Mouse (Mus musculus) kidney, adult 18-20 months (tissue): ENCODE results near the gene Irf3.

Experiments
- DNase-seq: peaks from one replicate; pipeline ENCODE4 v3.0.0; 2021

The Irf3 gene

DNA sequence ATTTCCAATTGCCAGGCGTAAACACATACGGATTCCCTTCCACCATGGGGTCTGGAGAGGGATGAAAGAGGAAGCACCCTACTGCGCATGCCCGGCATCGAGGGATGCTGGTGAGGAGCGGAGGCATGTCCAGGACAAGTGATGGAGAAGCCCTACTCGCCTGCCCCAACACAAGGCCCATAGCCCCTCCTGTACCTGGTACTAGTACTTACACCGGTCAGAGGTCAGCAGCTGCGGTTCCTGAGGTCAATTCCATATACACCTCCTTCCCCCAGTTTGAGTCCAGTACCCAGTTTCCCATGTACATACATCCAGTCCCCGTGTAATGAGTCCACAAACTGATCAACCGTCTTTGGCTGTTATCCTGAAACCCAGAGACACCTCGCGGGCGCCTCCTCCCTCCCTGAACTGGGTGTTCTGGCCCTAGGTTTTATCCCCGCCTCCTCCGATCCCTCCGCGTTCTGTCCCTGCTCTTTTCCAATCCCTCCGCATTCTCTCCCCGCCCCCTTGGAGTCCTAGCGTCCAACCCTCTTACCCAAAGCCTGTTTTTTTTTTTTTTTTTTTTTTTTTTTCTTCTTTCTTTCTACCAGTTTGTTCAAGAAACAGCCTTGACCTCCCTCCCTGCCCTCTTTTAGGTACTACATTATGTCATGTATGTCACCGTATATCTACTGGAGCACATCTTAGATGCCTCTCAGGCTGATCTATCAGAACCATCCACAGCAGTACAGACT lies 22.9 kb upstream of the Irf3 start, which contains the start of gene Cpt1c:
Gene Cpt1c (minus strand): TSS at position 469 of the 734 bp plus-strand sequence.
- DNase-seq, result peak; percentile 62

DNA sequence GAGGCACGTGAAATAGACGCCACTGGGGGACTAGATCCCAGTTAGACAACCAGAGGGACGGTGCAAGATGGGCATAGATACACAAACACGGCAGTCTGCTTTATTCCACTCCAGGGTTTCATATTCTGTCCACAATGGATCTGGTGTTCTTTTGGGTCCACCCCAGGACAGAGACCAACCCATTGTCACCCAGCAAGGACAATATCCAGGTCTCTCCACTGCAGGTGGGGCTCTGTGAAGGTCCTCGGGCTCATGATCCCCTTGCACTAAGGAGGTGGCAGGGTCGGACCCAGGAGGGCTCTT lies 22.4 kb upstream of the Irf3 start:
- DNase-seq, result no peak

DNA sequence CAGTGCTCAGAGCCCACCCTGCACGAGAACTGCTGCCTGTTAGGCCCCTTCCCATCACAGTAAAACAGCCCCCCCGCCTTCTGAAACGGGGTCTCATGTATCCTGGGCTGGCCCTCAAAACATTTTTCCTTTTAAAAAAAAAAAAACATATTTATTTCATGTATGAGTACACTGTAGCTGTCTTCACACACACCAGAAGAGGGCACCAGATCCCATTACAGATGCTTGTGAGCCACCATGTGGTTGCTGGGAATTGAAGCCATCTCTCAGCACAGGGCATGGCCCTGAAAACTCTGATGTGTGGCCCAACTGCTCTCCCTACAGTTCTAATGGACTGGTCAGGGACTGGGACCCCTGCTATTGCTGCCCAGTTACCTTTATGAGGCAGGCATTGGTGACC lies 19.1 kb upstream of the Irf3 start:
- no peak for DNase-seq

DNA sequence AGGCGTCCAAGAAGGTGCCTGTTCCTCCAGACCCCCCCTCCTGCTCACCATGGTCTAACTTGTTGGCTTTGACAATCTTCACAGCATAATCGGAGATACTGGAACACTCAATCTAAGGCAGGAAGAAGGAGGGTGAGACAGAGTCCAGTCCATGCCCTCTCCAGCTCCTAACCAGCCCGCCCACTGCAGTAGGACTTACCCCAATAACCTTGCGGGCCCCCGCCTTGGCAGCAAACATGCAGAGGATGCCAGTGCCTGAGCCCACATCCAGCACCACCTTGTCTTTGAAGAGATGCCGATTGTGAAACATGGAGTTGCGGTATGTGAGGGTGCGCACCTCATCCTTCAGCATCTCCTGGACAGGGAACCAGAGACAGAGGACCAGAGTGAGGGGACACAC lies 15.9 kb upstream of the Irf3 start:
- DNase-seq, result no peak

DNA sequence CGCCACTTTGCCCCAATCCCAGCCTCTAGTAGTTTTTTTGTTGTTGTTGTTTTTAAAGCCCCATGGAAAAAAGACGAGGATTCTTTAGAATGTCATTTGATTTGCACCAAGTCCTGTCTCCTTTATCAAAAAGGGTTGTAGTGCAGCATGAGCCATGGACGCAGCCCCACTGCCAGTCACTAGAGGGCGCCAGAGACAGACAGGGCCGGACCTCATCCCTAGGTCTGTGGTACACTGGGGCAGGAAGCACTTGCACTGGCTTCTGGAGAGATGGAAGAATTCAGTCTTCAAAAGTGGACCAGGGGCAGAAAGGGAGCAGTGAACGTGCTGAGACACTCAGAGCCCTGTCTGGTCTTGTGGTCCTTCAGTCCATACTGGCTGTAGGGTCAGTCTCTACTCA lies 14.4 kb upstream of the Irf3 start:
- DNase-seq, result peak; percentile 91

DNA sequence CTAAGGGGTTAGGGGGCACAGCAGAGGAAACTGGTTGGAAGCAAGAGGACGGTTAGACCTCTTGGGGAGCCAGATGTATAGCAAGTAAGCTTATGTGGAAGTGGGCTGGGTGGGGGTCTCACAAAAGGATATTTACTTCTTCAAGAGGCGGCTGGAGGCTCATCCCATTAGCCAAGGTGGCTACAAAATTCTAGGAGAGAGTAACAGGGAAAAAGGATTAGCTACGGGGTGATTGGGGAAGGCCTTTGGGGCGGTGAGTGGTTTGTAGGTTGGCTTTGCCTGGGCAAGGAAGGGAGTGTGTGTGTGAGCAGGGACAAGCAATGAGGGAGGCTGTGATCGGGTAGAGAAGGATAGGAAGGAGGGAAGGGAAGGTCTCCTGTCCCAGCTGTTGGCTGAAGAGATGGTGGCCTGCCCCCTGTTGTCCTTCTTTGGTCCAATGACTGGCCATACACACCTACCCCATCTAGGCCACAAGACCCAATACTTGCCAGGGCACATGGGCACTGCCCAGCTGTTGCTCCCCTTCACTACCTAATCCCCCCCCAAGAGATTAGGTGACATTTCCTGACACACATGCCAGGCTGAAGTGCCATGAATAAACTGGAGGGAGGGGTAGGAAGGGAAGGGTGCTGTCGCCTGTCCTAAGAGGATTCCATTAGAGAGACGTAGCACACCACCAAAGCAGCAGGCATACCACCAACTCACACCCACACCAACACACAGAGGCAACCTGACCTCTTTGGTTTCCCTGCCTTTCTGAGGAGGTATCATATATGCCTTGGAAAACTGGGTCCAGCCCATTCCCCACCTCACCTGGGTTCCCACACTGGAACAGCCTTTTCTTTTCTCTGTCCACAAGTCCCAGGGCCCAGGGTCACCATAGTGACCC lies 13.3 kb upstream of the Irf3 start:
- no peak for DNase-seq

DNA sequence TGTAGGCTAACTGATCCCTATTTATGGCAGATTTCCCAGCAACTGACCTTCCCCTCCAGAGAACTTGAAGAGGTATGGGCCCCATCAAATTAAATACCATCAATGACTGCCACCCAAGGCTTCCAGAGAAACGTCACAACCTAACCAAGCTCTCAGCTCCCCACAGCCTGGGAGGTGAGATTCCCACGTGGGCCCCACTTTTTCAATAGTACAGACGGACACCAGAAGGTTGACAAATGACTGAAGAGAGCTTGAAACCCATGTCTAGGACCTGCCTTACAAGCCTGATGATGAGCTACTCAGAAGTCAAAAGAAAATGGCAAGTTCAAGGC lies 12.6 kb upstream of the Irf3 start:
- DNase-seq, result no peak

DNA sequence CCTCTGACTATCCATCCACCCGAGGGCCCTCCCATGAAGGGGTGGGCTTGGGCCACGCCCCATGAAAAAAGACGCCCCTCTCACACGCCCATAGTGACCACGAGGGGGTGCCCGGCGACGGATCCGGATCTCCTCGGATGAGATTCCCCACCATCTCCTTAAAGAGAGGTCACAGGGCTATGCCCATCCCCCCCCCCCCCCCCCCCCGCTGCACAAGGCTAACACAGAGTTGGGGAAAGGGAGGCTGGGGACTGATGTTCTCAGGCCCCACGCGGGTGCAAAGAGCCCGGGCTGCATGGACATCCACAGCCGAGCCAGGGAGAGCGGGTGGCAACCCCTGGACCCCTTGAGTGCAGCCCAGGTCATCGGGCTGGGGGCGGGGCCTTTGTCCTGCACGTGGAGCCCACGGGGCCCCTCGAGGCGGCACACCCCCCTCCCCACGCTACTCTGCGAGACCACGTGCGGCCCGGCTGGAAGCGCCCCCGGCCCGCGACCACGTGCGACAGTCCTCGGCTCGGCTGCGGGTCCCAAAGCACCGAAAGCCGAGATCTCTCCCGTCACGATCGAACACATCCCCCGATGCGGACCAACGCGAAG lies 11.8 kb upstream of the Irf3 start:
- DNase-seq, result peak; percentile 51

DNA sequence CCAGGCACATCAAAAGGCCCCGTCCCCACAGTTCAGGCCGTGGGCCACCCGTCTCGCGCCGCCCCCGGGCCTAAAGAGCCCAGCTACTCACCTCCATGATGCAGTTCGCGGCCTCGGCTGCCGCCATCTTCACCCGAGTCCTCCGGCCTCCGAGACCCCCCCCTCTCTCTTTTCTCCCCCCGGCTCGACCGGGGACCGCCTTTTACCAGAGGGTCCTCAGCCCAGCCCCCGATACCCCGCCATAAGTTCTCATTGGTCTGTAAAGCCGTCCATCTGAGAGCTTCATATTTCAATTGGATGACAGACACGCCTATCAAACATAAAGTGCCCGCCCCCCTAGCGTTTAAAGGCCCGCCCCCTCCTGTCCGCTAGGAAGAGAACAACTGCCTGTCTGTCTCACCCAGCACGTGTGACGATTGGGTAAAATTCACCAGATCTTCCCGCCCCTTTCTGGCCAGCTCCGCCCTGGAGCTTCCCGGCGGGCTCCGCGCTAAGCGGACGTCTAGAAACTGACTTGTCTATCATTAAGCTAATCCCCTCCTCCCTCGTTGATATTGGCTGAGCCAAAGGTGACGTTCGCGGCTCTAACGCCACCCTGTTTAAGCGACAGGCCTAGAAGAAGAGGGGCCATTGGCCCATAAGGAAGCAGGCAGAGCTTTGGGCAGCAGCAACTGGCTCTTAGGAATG lies 11.1 kb upstream of the Irf3 start, which contains the start of gene Prmt1:
Gene Prmt1 (minus strand): TSS at position 377 of the 687 bp plus-strand sequence.
- DNase-seq, result peak; percentile 99

DNA sequence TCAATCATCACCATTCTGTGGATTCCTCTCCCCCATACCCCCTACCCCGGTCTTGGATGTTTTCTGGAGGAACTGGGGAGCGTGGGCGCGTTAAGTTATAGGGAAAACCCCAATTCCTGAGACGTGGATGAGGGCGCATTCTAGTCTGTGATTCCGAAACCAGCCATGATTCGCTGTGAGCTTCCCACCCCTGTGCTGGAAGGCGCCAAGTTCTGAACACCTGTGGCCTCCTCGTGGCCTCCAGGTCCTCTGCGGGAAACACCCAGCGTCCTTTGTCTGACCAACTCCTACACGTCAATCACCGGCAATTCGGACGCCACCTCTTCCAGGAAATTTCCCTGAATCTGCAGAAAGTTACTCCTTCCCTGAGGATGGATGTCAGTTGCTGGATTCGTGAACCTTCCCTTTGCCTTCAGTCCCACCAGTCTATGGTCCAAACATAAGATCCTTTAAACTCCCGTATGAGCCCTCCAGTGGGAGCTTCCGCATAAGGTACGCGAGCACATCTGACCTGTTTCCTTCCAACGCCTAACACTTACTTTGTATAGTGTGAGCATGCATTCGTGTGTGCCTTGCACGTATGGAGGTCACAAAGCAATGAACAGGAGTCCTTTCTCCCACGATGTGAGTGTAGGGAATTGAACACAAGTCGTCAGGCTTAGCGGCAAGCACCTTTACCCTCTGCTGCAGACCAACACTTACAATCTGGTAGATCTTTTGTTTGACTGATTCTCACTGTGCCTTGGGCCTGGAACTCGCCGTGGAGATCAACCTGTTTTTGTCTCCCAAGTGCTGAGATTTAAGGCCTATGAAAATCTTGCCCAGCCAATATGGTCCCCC lies 10.3 kb upstream of the Irf3 start:
- DNase-seq, result no peak

DNA sequence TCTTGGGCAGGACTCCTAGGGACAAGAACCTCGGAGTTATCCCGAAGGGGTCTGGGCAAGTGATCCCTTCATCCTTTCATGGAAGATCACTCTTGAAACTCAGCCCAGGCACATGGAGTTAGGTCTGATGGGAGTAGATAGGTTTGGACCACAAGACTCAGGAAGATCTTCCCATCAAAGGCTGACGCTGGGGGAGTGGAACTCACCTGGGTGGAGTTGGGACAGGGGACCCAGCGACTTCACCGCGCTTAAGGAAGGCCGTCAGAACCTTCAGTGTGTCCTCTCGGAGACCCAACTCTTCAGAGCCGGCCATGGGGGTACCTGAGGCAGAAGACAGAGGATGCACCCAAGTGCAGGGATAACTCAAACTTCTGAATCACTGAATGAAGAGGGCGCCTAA lies 776 bp upstream of the Irf3 start:
- no peak for DNase-seq

DNA sequence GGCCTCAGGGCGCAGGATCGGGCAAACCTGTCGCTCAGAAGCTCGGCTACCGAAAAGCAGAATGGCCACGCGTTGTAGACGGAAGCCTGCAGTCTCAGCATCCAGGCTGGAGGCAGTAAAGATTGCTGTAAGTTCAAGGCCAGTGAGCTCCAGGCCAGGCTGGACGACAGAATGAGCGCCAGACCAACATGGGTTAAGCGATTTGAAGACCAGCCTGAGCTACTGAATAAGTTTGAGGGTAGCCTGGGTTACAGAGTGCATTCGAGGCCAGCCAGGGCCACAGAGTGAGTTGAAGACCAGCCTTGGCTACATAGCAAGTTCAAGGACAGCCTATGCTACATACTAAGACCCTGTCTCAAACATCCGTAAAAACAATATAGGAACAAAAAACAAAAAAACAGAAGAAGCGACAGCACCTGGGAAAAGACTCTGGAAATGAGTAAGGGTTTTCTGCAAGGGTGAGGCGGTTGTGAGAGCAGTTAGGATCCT lies 536 bp downstream of the Irf3 start:
- DNase-seq, result no peak

DNA sequence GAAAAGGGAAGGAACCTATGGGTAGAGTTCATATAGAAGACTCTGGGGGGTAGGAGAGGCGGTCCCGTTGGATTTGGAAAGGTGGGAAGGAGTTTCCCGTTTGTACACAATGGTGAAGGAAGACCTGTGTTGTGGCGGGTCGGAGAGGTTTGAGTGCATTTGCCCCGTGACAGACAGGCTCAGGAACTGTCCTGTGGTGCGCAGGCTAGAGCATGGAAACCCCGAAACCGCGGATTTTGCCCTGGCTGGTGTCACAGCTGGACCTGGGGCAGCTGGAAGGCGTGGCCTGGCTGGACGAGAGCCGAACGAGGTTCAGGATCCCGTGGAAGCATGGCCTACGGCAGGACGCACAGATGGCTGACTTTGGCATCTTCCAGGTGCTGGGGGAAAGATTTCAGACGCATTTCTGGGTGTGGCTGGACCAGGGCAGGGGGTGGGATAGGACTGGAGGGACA lies 1.1 kb downstream of the Irf3 start, which contains the start of gene Bcl2l12:
Gene Bcl2l12 (minus strand): TSS at position 212 of the 455 bp plus-strand sequence.
- DNase-seq, result peak; percentile 76

DNA sequence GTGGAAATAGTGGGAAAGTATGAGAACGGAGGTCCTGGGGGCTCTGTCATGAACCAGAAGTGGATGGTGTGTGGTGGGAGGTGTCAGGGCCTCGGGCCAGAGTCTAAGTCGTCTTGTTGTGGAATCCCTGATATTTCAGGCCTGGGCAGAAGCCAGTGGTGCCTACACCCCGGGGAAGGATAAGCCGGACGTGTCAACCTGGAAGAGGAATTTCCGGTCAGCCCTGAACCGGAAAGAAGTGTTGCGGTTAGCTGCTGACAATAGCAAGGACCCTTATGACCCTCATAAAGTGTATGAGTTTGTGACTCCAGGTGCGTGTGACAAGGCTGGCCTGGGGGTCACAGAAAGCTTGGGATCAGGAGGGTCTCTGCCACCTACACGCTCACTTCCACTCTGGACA lies 2.3 kb downstream of the Irf3 start:
- DNase-seq, result no peak

DNA sequence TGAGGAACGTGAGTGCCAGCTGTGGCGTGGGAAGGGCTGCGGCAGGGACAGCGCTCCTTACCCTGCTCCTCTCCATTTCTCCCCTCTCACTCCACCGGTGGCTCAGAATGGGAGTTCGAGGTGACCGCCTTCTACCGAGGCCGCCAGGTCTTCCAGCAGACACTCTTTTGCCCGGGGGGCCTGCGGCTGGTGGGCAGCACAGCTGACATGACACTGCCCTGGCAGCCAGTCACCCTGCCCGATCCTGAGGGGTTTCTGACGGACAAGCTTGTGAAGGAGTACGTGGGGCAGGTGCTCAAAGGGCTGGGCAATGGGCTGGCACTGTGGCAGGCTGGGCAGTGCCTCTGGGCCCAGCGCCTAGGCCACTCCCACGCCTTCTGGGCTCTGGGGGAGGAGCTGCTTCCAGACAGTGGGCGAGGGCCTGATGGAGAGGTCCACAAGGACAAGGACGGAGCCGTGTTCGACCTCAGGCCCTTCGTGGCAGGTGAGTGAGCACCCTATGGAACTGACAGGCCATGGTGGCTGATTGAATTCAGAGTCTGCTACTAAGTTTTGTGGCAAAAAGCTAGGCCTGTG lies 3.2 kb downstream of the Irf3 start:
- no peak for DNase-seq

DNA sequence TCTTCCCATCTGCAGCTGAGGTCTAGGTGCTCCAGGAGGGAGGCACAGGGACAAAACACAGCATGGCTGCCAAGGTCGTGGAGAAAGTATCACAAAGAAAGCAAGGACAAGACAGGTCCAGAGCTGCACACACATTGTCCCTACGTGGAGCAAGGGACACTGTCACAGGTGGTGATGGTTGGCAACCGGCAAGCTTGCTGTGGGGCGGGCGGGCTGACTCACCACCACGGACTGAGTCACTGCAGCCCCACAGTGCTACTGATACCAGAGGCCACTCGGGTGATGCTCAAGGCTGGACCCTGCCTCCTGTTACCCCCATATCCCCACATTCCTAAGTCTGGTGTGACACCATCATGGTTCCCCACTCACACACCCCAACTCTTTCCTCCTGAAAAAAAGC lies 5.0 kb downstream of the Irf3 start:
- DNase-seq, result no peak

DNA sequence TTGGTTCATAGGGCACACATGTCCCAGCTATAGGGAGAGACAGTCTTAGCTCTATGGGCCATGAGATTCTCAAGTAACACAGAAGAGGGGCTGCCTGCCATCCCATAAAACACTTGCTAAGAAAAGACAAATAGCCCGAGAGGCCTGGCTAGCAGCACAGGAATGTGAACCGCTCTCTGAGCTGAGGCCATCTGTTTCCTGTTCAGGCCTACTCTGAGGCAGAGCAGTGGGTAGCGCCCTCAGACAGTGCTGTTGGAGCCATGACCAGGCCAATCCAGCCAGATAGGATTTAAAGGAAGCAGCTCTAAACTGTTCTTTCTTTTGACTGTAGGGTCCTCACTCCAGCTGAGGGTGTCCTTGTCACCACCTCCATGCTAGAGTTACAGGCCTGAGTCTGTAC lies 7.1 kb downstream of the Irf3 start:
- DNase-seq, result no peak

DNA sequence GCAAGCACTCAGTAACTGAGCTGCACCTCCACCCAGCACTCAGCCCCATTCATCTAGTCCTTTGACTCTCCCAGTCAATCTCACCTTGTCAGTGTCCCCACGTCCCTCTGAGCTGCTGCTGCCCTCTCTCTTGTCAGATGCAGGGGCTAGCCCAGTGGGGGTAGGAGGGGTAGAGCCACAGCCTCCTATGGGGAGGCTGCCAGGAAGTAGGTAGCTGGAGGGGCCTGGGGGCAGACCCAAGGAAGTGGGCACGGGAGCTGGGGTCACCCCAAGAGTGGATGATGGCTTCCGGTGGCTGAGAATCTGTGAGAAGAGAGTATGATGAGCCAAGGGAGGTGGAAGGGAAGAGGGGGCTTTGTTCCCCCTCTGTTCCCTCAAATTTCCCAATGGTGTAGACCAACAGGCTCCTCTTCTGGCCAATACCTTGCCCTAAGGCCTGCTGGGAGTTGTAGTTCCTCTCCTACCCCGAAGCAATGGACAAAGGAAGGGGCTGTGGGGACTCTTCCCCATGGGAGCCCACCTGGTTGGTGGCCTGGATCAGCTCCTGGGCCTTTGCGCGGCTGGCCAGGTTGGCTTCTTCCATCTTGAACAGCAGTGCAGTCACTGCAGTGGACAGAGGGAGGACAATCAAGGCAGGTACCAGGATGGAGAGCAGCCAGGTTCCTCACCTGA lies 8.0 kb downstream of the Irf3 start:
- DNase-seq, result no peak

DNA sequence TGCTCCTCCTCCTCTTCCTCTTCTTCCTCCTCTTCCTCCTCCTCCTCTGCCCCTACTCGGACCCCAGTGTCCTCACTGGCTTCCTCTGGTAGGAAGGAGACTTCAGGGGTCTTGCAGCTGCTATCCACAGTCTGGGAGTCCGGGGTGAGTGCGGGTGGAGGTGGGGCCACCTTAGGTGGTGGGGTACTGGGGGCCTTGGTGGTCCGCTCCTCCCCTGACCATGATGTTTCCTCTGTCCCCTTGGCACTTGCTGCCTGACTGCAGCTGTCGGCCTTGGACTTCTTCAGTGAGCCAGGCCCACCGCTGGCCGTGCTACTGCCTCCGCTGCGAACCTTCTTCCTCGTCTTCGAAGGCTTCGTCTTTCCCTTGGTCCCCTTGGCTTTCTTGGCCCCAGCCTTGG lies 9.1 kb downstream of the Irf3 start:
- DNase-seq, result no peak

DNA sequence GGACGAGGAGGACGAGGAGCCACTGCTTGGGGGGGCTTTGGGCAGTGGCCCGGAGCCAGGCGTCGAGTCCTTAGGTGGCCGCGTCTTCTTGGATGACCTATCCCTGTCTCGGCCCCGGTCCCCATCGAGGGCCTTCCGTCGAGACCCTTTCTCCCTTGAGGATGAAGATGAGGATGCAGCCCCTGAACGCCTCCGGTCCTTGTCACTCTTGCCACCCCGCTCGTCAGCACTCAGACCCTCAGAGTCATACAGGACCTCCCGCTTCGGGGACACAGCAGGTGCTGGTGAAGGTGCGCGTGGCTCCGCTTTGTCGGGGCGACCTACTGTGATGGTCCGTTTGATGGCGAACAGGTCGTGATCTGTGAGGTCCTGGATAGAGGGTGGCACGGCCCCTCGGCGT lies 9.7 kb downstream of the Irf3 start:
- DNase-seq, result no peak

DNA sequence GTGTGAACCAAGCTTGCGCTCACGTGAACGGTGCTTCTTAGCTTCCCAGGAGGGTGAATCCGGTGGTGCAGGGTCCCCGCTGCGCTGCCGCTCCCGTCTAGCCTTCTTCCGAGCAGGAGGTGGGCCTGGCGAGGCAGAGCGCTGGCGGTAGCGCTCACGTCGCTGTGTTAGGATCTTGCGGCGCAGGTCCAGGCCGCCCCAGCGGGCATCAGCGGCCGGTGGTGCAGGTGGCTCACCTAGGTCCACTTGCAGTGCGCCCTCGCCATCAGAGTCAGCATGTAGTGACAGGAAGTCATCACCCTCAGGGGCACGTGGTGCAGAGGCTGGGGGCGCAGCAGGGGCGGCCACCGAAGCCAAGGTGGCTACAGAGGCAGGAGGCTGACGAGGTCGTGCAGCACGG lies 10.4 kb downstream of the Irf3 start:
- no peak for DNase-seq
